Mouse (Mus musculus): ENCODE results near the gene Ccdc88c.

Gene Ccdc88c

DNA sequence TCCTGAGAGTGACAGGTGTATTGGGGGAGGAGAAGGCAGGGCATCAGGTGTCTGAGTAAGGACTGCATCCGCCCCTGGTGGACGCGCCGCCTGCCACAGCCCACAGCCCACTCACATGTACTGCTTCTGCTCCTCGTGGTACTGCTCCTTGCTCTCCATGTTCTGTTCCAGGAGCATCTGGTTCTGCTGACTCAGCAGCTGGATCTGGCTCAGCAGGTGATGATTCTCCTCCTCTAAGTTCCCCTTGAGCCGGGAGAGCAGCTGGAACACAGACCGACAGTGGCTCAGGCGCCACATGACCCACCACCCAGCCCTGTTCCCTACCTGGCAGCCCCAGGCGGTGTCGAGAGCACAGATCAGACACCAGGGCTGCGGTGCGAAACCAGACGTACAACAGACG is 97.2 kb downstream of the Ccdc88c start:
- DNase-seq (ENCODE audit: inconsistent ontology term) = no peak

DNA sequence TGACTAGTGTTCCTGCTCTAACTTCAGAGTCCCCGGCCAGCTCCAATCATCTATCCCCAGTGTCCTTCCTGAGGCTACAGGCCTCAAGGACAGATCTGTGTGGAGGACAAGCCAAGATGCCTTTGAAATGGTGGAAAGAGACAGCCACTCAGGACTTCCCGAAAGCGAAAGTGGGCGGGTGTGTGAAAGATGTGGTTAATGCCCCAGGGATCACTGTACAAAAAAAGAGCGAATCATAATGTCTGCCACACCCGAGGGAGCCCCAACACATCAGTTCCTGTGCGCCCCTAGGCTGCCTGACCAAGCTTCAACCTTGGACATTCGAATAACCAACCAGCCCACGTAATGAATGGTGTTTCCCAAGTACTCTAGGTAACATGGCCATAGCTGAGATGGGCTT is 100.6 kb downstream of the Ccdc88c start:
- no peak for DNase-seq (ENCODE audit: inconsistent ontology term)

DNA sequence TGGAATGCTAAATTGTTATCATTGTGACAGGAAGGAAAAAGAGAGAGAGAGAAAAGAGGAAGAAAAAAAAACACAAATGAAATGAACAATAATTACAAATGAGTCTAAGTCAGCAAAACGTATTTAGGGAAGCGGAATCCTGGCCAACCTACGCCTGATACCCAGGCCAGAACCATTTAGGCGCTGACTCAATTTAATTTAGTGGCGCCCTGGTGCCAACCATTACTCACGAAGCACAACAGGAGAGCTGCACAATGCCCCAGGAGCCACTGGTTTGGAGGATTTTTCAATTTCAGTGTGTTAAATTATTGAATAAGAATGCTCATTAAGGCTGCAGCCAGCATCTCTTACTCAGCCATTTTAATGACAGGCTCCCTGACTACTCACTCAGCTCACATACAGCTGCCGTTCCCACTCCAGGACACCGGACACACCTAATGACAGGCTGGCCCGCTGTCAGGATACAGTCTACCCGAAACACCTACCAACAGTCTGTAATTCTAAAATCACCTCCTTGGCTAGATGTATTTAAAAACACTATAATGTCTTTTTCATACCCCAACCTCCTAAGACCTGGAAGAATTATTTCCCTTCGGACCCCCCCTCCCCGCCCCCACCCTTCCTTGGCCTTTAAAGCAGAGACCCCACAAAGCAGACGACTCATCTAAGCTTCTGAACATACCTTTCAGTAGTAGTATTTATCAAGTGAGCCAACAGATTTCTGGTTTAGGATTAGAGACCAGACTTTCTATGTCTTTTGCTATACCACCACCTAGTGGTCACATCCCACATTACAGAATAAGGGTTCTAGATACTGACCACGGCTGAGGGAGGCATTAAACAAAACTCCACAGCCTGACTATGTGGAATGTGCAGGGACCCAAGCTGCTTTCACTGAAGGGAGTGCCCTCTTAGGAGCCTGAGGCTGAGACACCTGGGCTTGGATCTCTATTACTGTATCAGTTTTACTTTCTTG is 102.9 kb downstream of the Ccdc88c start:
- peak; percentile 52 for DNase-seq (ENCODE audit: inconsistent ontology term)

DNA sequence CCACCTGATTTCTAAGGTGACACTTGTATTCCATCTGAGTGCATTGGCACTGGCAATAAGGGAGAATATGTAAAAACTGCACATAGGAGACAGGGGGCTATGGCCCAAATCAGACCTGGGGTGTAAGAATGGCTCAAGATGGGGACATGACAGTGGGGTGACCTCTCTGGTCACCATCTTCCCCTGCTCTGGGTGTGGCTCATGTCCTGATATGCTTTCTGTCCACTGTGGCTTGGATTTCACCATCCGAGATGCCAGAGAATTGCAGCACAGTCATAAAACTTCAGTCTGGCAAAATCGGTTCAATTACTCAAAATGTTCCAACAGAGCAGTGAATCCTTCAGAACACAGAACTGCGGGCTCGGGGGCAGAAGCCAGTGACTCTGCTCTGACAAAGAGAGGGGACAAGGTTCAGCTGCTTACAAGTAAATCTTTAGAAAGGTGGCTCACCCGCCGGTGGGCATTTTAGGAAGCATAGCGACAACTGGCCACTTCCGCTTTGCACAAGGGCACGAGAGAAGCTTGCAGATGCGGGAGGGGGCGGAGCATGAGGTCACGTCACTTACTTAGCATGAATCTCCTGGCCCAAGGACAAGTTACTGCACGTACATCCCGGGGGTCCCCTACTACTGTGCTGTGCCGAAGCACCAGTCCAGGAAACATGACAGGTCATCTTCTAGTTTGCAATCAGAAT is 104.1 kb downstream of the Ccdc88c start:
- no peak for DNase-seq (ENCODE audit: inconsistent ontology term)

DNA sequence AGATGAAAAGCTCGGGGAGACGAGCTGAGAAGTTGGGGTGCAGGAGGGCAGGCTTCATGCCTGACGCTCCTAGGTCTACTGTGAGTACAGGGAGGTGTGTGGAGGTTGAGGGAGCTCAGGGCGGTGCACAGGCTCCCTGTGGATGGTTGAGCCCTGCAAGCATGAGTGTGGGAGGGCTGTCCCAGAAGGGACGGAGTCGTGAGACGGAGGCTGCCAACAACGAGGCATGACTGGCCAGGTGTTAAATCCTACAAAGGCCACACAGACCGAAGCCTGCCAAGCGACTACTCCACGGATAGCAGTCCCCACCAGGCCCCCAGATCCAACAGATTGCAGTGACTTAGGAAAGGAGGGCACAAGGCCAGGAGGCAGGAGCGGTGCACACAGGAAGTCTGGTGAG is 118.1 kb downstream of the Ccdc88c start:
- no peak for DNase-seq (ENCODE audit: inconsistent ontology term)

DNA sequence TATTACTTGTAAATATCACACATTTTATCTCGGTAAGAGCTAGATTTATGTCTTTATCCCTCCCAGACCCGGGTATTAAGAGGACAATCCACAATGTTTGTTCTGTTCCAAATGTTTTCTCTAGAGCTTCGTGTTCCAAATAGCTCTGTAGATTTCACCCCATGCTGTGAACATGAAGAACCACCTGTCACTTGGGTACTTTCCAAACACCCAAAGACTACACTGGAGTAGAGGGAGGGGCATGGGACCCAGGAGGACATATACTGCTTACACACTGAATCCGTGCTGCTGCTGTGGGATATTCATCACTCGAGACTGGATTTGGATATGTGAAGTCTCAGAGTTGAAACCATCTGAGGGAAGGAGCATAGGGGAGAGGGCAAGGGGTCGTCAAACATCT is 119.1 kb downstream of the Ccdc88c start:
- DNase-seq (ENCODE audit: inconsistent ontology term) = no peak

DNA sequence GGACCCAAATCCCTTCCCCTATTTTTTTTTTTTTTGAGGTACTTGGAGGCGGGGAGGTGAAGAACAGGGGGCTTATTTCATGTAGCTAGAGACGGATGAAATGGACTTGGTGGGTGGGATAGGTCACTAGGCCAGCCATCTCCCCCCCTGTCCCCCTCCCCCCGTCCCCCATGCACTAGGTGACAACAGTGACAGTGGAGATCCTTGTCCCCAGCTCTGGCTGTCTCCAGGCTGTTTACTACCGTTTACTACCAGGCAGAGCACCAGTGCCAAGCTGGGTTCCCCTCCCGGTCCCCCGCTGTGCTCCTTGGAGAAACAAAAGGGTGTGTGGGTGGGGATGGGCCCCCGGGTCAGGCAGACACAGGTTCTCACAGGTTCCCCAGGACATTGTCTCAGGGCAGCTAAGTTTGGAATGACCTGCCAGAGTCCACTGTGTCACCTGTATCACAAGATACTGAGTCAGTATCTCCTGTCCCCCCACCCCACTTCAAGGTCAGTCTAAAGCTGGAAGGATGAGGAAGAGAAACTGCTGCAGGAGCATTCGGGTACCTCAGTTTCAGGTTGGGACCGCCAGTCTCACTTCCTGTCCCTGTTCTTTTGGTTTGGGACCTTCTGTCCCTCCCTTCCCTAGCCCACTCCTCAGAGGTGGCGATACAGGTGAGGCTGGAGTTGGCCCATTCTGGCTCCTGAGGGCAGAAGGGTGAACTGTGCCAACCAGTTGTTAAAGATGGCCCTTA is 120.4 kb downstream of the Ccdc88c start:
- DNase-seq (ENCODE audit: inconsistent ontology term) = no peak

DNA sequence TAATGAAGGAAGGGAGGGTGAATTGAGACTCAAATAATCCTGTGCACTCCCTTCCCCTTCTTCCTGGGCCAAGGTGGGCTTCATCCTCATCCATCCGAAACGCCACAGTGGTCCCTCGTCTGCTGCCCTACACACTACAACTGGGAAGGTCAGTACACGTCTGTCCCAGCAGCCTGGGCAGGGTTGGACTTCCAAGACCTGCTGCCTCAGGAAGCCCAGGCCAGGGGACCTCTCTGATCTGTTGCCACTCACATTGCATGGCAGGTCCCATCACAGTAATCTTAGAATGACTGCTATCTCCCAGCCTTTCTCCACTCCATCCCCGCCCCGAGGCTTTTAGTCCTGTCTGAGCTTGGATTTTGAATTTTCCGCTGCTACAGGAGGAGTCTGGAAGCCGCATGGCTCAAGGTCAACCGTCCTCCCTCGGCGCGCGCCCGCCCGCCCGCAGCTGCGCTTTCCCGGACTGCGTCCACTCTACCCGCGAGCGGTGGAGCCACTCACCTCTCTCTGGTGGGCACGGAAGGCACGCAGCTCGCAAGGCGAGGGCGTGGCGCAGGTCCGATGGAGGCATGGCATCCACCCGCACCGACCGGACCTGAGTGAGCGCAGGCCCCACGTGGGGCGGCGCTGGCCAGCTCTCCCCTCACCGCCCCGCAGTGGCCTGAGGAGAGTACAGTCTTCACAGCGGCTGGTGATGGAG is 121.1 kb downstream of the Ccdc88c start, which contains the start of gene Gpr68:
Gpr68 (minus strand) TSS at position 601 of the 700 bp plus-strand sequence.
- DNase-seq (ENCODE audit: inconsistent ontology term) = peak; percentile 45

- DNase-seq (ENCODE audit: inconsistent ontology term) = no peak
Observed at GRCm38 (mm10) chr12:100906861-100907260, 122.0 kb downstream of the Ccdc88c start.

GRCm38 (mm10) chr12:100903761-100904160 is 125.1 kb downstream of the Ccdc88c start:
- DNase-seq (ENCODE audit: inconsistent ontology term) = no peak

GRCm38 (mm10) chr12:100901386-100901785 is 127.5 kb downstream of the Ccdc88c start:
- DNase-seq (ENCODE audit: inconsistent ontology term) = no peak

DNA sequence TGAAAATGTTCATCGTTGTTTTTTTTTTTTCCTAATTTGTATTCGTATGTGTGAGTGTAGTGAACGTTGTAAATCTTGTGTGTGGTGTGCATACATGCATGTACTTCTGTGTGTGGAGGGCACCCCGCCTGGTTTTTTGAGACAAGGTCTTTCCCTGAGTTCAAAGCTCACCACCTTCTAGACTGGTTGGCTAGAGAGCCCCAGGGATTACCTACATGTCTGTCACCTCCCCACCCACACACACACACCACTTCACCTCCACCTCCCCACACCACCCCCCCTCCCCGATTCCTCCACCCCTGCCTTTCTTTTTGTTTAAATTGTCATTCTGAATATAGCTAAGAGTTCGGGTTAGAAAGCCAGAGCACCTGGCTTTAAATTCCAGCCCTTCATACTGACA is 128.0 kb downstream of the Ccdc88c start:
- no peak for DNase-seq (ENCODE audit: inconsistent ontology term)

DNA sequence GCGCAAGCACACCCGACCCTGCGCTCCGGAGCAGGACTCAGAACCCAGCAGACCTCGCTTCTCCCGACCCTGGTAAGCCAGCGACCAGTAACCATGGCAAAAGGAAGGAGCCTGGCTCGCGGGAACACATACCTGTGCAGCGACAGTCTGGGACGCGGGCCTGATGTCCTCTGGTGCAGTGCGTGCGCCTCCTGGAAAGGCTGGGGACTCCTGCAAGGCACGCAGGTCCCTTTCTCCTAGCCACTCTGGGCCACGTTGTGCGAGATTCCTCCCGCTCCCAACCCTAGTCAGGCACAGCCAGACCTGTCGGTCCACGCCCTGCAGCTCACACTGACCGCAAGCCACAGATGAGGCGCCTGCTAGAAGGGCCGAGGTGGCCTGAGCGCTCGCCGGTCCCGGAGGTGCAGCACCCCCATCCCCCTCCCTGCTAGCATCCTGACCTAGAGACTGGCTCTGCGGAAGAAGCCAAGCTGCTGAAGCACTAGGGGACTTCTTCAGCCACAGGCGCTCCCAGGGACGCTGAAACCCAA is 129.7 kb downstream of the Ccdc88c start:
- DNase-seq (ENCODE audit: inconsistent ontology term) = peak; percentile 34

GRCm38 (mm10) chr12:100897736-100898650 is 130.9 kb downstream of the Ccdc88c start:
- DNase-seq (ENCODE audit: inconsistent ontology term) = no peak

DNA sequence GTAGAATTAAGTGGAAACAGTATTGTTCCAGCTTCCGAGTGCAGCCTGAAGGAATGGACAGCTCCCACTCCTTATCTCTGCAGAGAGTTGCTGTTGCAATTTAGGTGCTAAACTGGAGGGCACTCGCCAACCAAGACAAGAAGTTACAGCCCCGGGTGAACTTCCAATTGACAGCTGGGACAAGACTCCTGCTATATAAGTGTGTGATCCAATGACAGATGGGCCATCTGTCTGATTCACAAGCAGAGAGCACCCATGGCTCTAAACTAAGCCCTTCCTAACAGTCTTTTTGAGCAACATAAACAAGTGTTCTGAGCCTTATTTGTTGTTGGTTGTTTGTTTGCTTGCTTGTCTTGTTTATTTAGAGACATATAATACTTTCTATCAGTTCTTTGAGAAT is 132.2 kb downstream of the Ccdc88c start:
- no peak for DNase-seq (ENCODE audit: inconsistent ontology term)

DNA sequence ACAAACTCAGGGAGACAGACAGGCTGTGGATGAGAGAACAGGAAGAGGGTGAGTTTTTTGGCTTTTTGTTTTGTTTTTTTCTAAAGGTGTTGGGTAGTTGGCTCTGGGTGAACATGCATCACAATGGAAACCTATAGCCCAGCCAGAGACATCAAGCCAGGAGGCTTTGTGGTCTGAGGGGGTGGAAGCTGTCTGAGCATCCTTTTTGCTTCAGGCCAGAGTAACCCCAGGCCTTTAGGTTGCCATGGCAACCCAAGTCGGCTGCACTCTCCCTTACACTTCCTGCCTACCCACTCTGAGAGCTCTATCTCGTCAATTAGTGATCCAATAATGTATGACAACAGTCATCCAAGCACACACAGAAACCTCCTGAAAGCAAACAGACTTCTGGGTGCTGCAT is 133.4 kb downstream of the Ccdc88c start:
- DNase-seq (ENCODE audit: inconsistent ontology term) = no peak

DNA sequence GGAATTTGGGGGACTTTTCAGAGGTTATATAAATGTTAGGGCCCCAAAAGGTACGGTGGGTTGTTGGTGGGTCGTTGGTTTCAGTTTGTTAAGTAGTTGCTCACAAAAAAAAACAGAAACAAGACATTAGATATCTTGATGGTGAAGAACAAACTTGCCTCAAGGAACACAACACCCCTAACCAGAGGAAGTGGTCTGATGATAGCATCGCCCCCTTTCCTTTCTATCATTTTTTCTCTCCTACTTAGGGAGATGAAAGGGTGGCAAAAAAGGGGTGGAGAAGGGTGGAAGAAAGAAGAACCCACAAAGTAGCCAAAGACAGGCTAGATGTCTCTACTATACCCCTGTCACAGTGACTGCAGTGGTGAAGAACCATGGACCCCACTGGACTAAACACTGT is 138.3 kb downstream of the Ccdc88c start:
- DNase-seq (ENCODE audit: inconsistent ontology term) = no peak

DNA sequence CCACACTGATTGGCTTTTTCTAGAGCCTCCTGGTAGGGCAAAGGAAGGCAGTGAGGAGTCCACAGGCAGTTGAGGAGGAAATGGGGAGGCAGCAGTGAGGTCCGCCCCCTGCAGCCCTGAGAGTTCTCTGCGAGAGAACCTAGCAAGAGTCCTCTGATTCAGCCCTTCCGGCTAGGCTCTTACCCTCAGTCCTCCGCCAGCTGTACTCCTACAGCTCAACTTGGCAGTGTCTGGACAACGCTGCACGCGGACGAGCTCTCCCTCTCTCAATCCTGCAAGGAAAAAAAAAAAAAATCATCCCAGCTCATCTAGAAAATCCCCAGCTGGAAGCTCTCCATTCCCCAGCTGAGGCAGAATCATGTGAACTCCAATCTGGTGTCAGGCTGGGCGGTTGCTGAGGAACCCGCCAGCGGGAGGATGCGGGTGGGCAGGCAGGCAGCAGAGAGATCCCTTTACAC is 141.0 kb downstream of the Ccdc88c start:
- peak; percentile 27 for DNase-seq (ENCODE audit: inconsistent ontology term)

DNA sequence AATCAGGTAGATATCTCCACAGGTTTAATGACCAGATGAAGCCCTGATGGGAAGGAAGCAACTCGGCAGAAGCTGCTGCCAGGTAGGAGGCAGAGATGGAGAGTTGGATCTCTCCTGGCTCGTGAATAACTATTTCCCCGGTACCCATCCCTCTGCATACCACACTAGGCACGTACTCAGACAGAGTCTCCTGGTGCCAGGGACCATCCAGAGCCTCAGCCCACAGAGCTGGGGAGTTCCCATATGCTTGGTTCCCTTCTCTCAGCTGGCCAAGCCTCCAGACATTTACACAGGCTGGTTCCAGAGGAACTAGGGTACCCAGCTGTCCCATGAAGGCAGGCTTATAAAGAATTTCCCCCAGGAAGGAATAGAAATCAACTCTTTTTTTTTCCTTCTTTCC is 142.0 kb downstream of the Ccdc88c start:
- no peak for DNase-seq (ENCODE audit: inconsistent ontology term)

DNA sequence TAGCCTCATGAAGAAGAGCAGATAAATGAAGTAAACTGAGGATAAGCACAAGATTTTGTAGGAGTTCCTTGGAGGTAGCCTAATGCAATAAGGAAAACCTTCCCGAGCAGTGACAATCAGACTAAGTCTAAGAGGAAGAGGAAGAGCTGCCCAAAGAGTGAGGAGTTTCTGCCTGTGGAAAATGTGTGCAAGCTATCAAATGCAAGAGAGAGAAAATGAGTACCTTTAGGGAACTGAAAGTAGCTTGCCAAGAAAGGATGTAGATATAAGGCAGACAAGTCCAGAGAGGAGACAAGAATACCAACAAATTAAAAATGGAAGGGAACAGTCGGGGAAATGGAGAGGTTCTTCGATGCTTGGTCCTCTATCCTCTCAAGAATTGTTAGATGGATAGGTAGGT is 143.3 kb downstream of the Ccdc88c start:
- no peak for DNase-seq (ENCODE audit: inconsistent ontology term)
